ENCODE assay signal across 7 mouse cellular contexts in the genomic region with DNA sequence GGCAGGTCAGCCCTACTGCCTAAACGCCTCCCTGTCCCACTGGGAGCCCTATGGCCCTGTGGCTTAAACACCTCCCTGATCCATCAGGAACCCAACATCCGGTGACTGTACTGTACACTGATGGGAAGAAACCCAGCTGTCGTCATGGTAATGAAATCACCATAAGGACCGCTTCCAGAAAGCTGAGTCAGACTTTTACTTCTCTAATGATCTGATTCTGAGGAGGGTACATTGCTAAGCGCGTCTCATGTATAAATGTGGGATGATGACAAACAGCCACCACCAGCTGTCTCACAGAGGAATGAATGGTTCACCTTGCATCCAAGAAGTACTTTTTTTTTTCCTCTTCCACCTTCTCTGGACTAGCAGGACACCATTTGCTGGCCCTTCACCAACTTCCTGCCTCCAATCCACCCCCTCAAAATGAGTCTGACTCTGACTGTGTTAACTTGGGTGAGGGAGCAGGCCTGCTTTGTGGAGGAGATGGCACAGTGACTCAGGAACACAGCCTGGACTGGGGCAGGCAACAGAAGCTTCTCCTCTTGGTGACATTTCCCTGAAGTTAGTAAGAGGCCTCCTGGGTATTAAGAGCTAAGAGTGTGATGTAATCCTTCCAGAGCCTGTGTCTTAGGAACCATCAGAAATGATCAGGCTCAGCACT. TPM values are rescaled to one million over a fixed set of nuclear protein-coding genes. Genes with fewer than 3 reads are reported as not detected.
DNase-seq lines count a peak whose midpoint lies in the region; ATAC-seq lines count a peak whose summit lies in the region.

No protein-coding gene starts in this region.

- H3K9me3 ChIP-seq in neural tube, embryonic 11.5 days (ENCODE audit: control insufficient read depth, low read length), result no peaks in the 10 kb centered on the region
- H3K9me3 ChIP-seq in midbrain, embryonic 14.5 days (ENCODE audit: control insufficient read depth, low read length), result no peaks in the 10 kb centered on the region

- H3K36me3 ChIP-seq in neural tube, embryonic 11.5 days (ENCODE audit: control insufficient read depth, insufficient read depth, low read length), result no peaks in the 10 kb centered on the region; the same call in 1 of the 2 replicates
- H3K36me3 ChIP-seq in midbrain, embryonic 14.5 days (ENCODE audit: control insufficient read depth, insufficient read depth, low read length), result peaks cover 15% of the 10 kb centered on the region

- peaks cover 56% of the 10 kb centered on the region for H3K4me1 ChIP-seq in neural tube, embryonic 11.5 days (ENCODE audit: control insufficient read depth, insufficient read depth, low read length)
- peaks cover 53% of the 10 kb centered on the region for H3K4me1 ChIP-seq in midbrain, embryonic 14.5 days (ENCODE audit: control insufficient read depth, insufficient read depth, low read length)

- WGBS in neural tube, embryonic 11.5 days, result 65% methylated on average over 6 of the region's 6 CpGs
- WGBS in midbrain, embryonic 14.5 days, result 64% methylated on average over 6 of the region's 6 CpGs

- no peak overlapping the region for H3K4me3 ChIP-seq in neural tube, embryonic 11.5 days (ENCODE audit: low read depth, low read length)
- no peak overlapping the region for H3K4me3 ChIP-seq in midbrain, embryonic 14.5 days (replicated peaks; ENCODE audit: low read depth, low read length)

- no peaks in the 10 kb centered on the region for H3K27me3 ChIP-seq in neural tube, embryonic 11.5 days (ENCODE audit: control insufficient read depth, insufficient read depth, low read length)
- H3K27me3 ChIP-seq in midbrain, embryonic 14.5 days (ENCODE audit: control insufficient read depth, insufficient read depth, low read length), result no peaks in the 10 kb centered on the region

- H3K27ac ChIP-seq in neural tube, embryonic 11.5 days (ENCODE audit: low read depth, low read length), result peak overlapping the region; percentile 20; the same call in 1 of the 2 replicates
- no peak overlapping the region; the same call in 1 of the 2 replicates for H3K27ac ChIP-seq in midbrain, embryonic 14.5 days (replicated peaks; ENCODE audit: low read depth, low read length)

- no peak overlapping the region for H3K9ac ChIP-seq in neural tube, embryonic 11.5 days (ENCODE audit: low read length)
- no peak overlapping the region for H3K9ac ChIP-seq in midbrain, embryonic 14.5 days (replicated peaks; ENCODE audit: low read length)

- ATAC-seq in neural tube, embryonic 11.5 days (ENCODE audit: insufficient read depth, low FRiP score, low TSS enrichment), result no peak
- ATAC-seq in midbrain, embryonic 14.5 days (ENCODE audit: low FRiP score, low TSS enrichment), result no peak
- no peak for ATAC-seq in inflammation-experienced regulatory T-cells, adult 6 months

- no peak overlapping the region for H3K4me2 ChIP-seq in neural tube, embryonic 11.5 days (ENCODE audit: low read depth)
- no peak overlapping the region for H3K4me2 ChIP-seq in midbrain, embryonic 14.5 days (ENCODE audit: low read length)

- no peak for DNase-seq in neural tube, embryonic 11.5 days (ENCODE audit: low spot score)
- no peak for DNase-seq in neural tube, embryonic 10.5 days (ENCODE audit: extremely low spot score, low spot score)
- peak; percentile 70 for DNase-seq in cerebellum, adult 9-10 months
- DNase-seq in heart, adult 8-10 months (ENCODE audit: low spot score), result peak; percentile 92
- DNase-seq in kidney, postnatal 14 days, result peak; percentile 66
- DNase-seq in midbrain, embryonic 14.5 days, result peak; percentile 35

RNA-seq across cellular contexts. Expression of a gene that starts 43.0 kb away (rescaled TPM):
- 52.9 and 54.5 TPM in 2 replicates for polyA plus RNA-seq in neural tube, embryonic 11.5 days (2014; fragmentation: Nextera tagmentation; extraction: Ambion mirVana)
- 10 to 100 TPM; 35.5 to 60.5 (median 45.4) TPM for total RNA-seq in heart, adult 8-10 months (2022)
- polyA plus RNA-seq in midbrain, embryonic 14.5 days (2014; fragmentation: Nextera tagmentation; extraction: Ambion mirVana), result 64.4 and 67.8 TPM in 2 replicates
- 10 to 100 TPM; 43.3 to 65.6 (median 61.9) TPM for polyA plus RNA-seq in inflammation-experienced regulatory T-cells, adult 6 months (2017; shearing (Covaris generic))

Comparison
In these comparisons a context has a peak if more than half of its experiments do, and no peak if none do; other contexts are left out.
1. DNase-seq: peak in cerebellum, adult 9-10 months (single experiment), heart, adult 8-10 months (single experiment), kidney, postnatal 14 days (single experiment) and midbrain, embryonic 14.5 days (single experiment); none in neural tube, embryonic 11.5 days (single experiment) and neural tube, embryonic 10.5 days (single experiment).